Mouse (Mus musculus) erythroblast, embryonic 14.5 days (primary cell): ENCODE measurements around the gene Sowaha.

Experiments used
- GATA1 ChIP-seq: IDR thresholded peaks from 2 replicates; pipeline ENCODE4 v1.6.1; 2012; ENCODE audit warnings: low read length, inconsistent platforms, mixed read lengths
- TAL1 ChIP-seq: IDR thresholded peaks from 3 replicates; pipeline ENCODE4 v1.6.1; 2012; ENCODE audit warnings: low read length, inconsistent platforms, mixed read lengths

DNA sequence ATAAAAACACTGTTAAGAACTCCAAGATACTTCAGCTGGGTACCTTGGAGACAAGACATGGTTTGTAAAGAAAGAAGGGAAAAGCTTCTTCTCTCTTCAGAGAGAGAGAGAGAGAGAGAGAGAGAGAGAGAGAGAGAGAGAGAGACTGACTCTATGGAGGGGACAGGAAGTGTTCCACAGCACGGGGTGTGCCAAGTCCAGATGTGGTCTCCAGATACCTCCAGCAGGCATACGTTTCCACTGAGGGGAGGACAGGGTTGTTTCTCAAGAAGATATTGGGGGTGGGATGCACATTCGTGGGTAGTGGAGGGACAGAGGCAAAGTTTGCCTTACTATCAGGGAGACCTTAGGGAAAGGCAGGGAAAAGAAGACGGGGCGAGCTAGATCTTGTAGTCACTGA lies 38.7 kb upstream of the Sowaha start:
- TF ChIP-seq GATA1 (peak; percentile 21; the same call in 1 of the 2 replicates), TAL1 (peak; percentile 38; the same call in 1 of the 3 replicates)
